Mouse (Mus musculus): Measurements from ENCODE around the gene Gm6657.

- TF ChIP-seq CTCF (conservative IDR thresholded peaks at IDR 0.05; ENCODE audit: insufficient read depth, insufficient read length, low read depth, low read length) (peak; percentile 43), POLR2A (IDR thresholded peaks at IDR 0.05; ENCODE audit: low read depth, low read length) (no peak)
These were observed 12.0 kb downstream of the Gm6657 start for GRCm38 (mm10) chr12:78205915-78206570.

Data from kidney, adult 2 months (tissue).